Mouse (Mus musculus) fibroblast of lung, adult 2 months (primary cell): ENCODE results near the gene Tsc22d1.

ENCODE experiments used
- DNase-seq: peaks from one replicate; pipeline ENCODE4 v3.0.0-alpha.2; 2011; ENCODE audit warnings: low read depth

The Tsc22d1 gene

DNA sequence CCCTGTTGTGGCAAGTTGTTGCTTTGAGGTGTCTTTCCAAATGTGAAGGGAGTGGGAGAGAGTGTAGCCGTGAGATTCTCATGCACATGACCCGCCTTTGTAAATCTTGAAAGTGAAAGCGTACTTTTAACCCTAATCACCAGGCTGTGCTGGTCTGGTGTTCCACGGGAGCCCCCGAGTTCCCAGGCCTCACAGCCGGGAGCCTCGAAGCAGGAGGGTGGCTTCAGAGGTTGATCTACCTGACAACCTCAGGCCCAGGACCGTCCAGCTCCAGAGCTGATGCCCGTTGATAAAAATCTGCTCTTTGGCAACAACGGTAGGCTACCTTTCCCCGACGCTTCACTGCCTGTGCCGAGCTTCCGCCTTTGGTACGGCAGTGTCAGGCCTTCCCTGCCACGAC is 72.8 kb downstream of the Tsc22d1 start:
- DNase-seq, result no peak

DNA sequence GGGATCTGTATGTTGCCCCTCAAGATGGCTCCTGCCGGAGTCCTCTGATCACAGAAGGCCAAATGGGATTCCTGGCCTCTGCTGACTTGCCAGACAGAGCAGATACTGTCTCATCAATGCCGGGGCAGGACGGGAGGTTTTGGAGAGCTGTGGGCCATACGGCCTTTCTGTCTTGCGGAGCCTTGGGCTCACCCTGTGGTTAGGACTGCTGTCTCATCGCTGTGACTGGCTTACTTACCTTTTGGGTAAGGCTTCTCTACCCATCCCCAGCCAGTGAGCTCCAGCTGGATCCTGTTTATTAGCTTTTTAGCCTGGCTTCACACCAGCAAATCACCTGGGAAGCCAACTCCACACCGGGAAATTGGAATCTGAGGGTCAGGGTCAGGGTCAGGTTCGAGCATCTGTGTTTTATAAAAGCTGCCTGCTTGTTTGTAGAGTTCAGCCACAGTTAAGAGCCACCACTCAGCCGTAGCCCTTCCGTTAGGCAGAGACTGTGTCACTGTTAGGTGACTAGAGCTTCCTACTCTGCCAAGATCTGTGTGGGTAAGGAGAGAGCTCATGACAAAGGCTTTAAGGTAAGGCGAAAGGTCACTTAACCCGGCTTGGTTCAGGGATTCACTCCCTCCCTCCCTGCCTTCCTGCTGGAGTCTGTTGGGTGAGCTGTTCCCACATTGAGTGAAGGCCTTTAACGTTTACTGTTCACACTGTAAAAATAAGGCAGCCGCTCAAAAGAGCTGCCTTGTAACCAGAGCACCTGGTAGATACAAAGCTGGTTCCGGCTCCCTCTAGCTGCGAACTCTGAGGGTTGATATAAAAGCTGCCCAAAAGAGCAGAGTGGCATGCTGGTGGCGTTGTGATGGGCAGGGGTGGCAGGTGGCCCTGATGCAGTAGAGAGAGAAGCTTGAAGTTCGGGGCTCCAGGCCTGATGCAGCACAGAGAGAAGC is 73.6 kb downstream of the Tsc22d1 start:
- DNase-seq, result no peak

DNA sequence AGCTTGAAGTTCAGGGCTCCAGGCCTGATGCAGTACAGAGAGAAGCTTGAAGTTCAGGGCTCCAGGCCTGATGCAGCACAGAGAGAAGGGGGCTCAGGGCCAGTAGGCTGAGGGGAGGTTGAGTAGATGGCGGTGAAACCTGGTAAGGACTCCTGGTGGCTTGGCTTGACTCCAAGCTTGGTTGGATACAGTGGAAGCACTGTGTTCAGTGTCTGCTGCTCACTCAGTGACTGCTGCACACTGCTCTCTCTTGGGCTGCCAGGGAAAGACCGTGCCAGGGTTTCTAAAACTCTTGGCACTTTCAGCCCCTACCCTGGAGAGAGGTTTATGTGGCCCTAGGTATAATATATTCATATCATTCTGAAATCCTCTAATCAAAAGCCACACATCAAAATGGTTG is 74.4 kb downstream of the Tsc22d1 start:
- DNase-seq, result no peak

DNA sequence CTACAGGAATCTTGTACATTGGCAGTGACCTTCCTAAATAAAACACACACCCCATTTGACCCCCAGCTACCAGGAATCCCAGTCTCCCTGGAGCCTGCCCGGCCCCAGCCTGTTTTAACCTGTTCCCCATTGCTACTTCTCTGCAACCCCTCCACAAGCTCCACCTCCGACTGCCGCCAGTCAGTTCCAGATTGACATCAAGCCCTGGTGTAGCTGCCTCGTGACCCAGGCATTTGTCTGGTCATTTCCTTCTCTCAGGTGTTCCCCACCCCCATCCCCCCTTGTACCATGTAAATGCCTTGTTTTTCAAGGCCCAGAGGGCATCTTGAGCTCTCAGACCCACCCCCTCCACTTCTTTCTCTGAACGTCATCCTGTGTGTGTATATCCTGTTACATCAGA is 80.3 kb downstream of the Tsc22d1 start:
- no peak for DNase-seq

DNA sequence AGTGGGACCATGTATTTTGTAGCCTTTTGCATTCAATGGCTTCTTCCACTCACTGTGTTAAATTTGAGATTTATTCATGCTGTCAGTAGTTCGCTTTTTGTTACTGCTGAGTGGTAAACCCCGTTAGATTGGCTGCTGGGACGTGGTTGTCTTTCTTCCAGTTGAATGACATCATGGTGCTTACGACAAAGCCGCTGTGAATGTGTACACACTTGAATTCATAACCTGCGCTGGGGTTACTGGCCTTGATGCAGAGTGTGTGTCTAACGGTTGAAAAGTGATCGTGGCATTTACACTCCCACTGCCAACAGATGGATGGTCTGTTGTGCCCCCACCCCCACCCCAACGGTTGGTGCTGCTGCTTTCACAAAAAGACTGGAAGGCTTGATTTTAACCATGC is 82.4 kb downstream of the Tsc22d1 start:
- no peak for DNase-seq

DNA sequence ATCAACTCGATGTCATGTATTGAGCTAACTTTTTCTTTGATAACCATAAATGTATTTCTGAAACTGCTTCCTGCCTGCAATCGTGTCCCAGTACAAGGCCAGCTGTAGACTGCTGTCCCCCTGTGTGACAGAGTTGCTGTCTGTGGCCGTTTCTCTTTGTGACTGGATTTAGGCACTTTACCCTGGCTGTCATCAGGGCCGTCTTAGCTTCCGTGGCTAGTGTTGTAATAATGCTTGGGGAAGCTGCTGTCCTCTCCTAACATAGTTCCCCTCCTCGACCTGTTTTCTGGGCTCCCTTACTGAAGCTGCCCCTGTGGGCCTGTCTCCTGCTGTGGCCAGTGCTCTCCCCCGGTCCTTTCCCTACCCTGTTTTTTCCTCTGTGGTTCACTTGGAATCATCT is 83.4 kb downstream of the Tsc22d1 start:
- DNase-seq, result no peak

DNA sequence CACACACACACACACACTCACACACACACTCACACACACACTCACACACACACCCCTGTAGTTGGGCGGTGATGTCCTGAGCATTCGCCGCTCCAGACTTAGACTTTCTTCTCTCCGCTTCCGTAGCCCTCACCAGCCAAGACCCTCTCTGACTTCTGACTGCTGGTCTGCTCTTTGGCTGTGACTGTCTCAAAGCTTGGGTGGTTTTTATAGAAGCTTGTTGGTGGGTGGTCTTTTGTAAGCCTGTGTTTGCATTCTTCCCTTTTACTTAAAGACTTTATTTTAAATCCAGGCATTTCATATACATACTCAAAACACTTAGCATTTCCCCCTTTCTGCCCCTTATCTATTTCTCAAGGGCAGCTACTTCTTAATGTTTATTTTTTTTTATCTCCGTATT is 84.7 kb downstream of the Tsc22d1 start:
- no peak for DNase-seq

DNA sequence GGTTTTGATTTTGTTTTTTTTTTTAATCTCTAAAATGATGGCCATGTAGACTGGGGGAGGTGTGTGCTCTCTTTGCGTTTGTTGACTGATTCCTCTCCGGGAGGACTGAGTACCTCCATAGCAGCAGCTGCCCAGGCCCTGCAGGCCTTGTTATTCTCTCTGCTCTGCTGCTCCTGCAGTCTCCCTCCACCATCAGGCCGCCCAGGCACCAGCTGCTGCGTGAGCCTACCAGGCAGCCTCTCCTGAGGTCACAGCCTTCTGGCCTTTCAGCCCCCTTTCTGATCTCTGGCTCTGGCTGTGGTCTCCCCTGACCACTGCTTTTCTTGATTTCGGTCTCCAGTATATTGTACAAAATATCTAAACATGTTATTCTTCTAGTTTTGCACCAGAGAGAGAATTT is 85.3 kb downstream of the Tsc22d1 start:
- no peak for DNase-seq

DNA sequence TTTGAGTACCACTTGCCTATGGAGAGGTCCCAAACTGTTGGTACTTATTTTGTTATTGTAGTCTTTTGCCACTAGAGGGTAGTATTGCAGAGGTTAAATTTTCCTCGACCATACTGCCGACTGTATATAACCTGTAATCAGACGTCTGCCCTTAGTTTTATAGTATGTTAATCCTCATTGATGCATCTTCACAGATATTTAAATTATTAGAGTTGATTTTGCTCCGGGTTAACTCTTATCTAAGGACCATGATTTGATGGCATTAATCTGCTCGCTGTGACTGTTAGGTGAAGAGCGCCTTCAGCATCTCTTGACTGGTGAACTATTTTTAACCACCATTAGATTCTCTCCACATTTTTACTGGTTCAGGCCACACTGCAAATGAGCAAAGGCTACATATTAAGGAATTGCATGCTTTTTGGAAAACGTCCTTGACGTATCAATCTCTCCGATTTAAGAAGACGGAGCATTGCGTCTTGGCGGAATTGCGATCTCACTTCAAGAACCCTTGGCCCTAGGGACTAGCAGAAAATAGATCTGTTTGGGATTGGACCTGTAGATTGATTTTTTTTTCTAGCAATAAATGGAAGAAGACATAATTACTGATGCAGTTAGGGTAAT is 88.6 kb downstream of the Tsc22d1 start:
- DNase-seq, result no peak

DNA sequence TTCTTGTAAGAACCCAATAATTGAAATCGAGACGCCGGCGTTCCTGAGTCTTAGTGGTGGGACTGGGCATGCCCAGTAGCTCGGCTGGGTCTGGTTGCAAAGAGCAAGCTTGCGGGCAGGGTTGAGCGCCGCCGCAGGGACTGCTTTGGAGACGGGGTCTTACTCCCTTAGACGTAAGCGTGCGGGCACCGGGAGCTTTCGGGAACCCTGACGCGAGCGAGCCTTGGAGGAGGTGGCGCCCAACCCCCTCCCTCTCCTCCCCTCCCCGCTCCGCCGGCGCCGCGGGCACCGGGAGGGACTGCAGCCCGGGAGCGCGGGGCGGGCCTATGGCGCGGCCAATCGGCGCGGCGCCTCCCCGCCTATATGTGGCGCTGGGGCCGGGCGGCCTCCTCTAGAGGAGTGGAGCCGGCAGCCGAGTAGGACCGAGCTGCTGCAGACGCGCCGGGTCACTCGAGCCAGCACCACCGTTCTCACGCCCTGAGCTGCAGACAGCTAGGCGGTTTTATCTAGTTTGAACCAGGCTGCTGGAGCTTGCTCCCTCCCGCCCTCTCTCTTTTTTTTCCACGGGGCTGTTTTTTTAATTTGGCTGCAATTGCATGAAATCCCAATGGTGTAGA is 89.5 kb downstream of the Tsc22d1 start:
- DNase-seq, result peak; percentile 84

DNA sequence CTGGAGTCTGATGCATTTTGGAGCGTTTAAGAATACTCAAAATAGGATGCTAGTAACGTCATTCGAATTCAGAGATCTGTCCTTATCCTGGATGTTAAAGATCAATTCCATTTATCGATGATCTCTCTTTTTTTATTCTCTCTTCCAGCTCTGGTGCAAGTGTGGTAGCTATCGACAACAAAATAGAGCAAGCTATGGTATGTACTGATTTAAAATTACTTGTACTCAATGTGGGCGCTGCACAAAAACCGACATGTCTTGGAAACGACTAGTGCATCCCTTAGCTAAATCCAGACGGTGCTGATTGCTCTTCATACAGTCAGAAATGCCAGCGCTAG is 90.3 kb downstream of the Tsc22d1 start:
- DNase-seq, result no peak

DNA sequence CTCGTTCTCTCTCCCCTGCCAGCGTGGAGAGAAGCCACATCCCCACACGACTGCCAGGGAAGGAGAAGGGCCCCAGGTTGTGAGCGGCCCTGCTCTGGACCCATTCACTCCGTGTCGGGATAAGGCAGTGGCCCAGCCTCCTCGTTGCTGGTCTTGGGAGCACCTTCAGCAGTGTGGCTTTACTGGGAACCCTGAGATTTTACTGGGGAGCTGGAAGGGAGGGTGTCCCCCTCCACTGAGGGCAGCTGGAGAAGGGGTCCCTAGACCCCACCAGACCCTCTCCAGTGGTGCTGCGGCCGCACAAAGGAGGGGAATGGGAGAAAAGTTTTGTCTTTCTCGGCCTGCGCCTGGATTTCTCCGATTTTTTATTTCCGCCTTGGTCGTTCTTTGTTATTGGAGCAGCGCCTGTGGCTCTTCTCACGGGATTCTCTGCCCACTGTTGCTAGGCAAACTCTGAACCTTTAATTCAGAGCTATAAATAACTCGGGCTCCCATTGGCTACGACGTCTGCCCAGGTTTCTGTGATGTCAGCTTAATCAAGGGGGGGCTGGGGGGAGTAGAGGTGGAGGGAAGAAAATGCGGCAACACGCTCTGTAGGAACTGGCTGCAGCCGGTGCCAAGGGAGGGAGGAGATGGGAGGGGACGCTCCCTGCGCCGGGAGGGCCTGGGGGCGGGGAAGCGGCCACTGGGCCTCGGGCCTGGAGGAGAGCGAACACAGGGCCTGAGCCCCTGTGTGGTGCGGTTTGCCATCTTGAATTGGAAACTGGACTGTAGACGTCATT is 90.9 kb downstream of the Tsc22d1 start:
- peak; percentile 91 for DNase-seq

DNA sequence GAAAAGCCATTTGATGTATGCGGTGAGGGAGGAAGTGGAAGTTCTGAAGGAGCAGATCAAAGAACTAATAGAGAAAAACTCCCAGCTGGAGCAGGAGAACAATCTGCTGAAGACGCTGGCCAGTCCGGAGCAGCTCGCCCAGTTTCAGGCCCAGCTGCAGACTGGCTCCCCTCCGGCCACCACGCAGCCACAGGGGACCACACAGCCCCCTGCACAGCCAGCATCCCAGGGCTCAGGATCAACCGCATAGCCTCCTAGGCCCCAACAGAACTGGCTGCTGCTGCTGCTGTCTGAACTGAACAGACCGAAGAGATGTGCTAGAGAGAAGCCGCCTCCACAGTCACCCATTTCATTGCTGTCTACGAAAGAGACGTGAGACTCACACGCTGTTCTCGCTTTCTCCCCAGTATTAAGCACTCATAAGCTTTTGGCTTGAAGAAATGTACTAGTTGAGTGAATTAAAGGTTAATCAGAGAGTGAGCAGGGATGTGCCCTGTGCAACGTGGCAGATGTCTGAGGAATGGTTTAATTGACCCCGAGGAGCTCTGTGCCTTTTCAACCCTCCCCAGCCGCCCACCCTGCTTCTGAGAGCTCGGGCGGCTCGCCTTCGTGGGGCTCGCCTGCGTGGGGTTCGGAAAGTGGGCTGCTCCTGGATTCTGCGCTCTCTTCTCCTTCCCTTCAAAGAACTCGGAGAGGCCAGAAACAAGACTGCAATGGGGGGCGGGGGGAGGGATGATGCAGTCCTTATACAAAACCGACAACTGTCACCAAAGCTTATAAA is 91.9 kb downstream of the Tsc22d1 start:
- no peak for DNase-seq

DNA sequence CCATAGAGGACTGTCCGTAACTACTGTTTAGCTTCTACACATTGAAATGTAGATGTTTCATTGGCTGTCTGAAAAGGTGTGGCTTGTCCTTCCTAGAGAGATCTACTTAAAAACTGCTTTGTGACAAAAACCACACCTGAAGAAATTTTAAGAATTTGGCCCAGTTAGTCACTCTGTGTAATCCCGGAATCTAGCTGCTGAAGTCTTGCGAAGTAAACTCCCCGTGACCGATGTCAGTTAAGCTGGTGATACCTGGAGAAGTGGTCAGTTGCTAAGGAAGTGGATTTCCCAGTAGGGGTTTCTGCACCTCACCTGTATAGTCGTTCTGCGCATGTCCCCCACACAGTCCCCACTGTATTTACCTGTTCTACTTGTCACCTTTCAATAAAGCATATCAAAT is 92.6 kb downstream of the Tsc22d1 start:
- no peak for DNase-seq

DNA sequence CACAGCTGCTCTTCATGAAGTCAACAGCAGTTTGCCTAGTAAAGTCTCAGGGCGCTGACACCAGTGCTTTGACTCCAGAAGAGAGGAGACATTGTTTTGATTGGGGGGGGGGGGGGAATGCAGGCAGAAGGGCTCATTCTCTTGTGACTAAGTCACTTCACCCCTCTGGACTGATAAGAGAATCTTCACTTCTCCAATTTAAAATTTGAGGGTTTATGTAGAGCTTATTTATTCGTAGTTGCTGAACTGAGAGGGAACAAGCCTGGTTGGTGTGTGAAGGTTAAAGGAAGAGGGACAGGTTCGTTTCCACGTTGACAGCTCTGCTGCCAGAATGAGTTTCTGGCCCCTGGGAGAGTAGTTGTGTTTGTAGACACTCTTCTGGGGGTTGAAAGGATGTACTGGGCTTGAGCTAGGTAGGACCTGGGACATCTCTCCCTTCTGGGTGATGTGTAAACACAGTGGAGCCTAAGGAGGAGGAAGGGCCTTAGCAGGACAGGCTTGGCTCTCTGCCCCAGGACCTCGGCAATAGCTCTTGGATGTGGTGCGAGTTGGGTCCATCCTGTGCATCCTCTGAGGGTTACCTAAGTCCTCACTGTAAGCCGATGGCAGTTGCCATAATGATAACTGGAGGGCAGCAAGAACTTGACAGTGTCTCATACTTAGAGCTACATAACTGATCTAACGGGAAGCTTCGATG is 93.2 kb downstream of the Tsc22d1 start:
- DNase-seq, result no peak

DNA sequence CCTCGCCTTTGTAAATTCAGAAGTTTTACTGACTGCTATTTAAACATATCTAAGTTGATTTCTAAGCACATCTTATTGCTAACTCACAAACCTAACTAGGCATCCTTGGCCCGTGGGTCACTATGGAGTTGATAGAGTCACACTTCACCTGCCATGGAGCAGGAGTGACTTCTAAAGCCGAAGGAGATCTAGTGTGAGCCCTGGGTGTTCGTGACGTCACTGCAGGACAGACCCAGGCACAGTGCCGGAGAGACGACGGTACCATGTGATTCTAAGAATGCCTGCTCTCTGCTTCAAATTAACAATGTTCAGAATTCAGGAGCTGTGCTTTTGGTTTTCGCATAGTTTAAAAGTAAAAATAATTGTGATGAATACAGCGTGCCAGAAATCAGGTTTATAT is 93.9 kb downstream of the Tsc22d1 start:
- DNase-seq, result no peak

DNA sequence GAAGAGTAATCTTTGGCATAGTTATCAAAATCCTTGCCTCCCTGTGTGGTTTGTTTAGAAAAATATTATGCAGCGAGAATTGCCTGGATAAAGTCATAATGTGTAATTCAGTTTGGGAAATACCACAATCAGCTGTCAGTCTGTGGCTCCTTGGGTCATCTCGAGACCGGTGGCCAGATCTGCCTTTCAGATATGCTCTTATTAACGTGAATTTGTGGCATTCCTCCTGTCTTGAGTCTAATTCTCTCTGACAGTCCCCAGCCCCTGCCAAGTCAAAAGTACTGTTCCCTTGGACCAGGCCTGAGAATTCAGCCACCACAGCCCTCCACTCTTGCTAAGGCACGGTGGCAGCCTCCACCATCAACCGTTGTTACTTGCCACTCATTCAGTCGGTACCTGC is 97.2 kb downstream of the Tsc22d1 start:
- DNase-seq, result peak; percentile 87

DNA sequence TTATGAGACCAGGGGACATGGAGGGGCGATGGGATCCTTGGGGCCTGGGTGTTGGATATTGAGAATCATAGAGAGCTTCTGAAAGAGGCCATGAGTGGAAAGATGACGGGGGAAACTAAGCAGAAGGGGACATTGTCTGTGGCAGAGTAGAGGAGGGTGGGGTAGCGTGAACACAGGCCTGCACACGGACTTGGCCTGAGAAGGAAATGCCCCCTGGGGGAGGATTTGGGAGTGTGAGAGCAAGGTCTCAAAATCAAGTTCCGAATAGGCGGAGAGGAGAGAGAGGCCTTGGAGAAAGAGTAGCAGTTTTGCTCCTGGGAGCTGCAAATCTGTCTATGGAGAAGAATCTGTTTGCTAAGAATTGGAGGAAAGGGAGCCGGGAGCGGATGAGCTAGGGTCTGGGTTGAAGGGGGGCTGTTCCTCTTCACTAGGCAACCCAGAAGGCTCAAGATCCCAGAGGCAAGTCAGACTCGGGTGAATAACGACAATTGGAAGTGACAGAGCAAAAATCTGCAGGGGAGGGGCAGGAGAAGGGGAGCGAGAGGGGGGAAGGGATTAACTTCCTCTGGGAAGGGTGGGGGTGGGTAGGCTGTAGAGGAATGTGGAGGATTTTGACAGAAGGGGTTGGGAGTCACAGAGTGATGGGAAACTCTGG is 98.8 kb downstream of the Tsc22d1 start:
- no peak for DNase-seq

DNA sequence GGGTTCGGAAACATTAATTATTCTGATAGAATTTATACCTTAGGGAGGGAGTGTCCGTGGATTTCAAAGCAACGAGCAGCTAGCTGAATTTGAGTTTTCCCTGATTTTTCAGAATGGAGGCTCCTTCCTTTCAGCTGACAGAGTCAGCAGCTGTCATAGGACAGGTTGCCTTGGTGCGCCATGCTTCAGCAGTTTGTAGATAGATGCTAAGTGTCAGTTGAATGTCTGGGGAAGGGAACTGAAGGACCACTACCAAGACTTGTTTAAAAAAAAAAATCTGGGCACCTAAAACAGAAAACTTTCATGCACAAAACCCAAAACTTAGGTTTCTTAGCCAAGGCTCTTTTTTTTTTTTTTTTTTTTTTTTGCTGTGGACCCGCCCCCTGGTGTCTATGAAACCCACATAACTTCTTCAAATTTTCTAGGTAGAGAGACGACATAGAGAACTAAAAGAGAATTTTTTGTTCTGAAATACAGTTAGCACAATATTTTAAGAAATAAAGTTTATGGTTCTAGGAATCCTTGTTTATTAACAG is 99.4 kb downstream of the Tsc22d1 start:
- DNase-seq, result no peak

DNA sequence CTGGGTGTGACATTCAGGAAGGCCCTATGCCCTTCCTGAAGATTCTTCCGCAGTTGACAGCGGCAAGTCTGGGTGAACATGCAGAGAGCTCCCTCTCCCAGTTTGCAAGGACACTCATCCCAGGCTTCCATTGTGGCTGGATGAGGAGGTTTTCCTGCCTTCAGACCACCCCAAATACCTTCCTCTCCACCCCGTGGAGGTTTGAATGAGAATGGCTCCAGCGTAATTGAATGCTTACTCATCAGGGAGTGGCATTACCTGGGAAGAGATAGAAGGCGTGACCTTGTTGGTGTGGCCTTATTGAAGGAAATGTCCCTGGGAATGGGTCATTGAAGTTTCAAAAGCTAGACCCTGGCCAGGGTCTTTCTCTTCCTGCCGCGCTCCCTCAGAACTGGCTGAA is 100.9 kb downstream of the Tsc22d1 start:
- no peak for DNase-seq
